Mouse (Mus musculus) midbrain, embryonic 15.5 days (tissue): ENCODE data around the gene Epha4. TPM values are rescaled to one million over a fixed set of nuclear protein-coding genes. Genes with fewer than 3 reads are reported as not detected.
A peak's percentile ranks its signal among the peaks of the same experiment; 100 is the strongest.

ENCODE experiments used
- ATAC-seq: fragments of 200-750 bp; cut with Nextera tagmentation; replicated peaks from 2 replicates; pipeline ENCODE4 v1.8.0; 2017; ENCODE audit warnings: moderate TSS enrichment
- H3K27ac ChIP-seq: fragments of 300-500 bp; sonication (generic); 2 replicates; pipeline ENCODE4 v1.5.1; 2015; ENCODE audit warnings: mild to moderate bottlenecking, inconsistent platforms
- H3K27me3 ChIP-seq: fragments of 300-500 bp; sonication (generic); replicated peaks from 2 replicates; pipeline ENCODE4 v1.6.1; 2015; ENCODE audit warnings: inconsistent platforms
- H3K36me3 ChIP-seq: fragments of 300-500 bp; sonication (generic); replicated peaks from 2 replicates; pipeline ENCODE4 v1.6.1; 2015; ENCODE audit warnings: inconsistent platforms
- H3K4me1 ChIP-seq: fragments of 300-500 bp; sonication (generic); 2 replicates; pipeline ENCODE4 v1.6.1; 2015; ENCODE audit warnings: inconsistent platforms
- H3K4me2 ChIP-seq: fragments of 300-500 bp; sonication (generic); 2 replicates; pipeline ENCODE4 v1.6.1; 2015; ENCODE audit warnings: inconsistent platforms, mild to moderate bottlenecking, moderate library complexity
- H3K4me3 ChIP-seq: fragments of 300-500 bp; sonication (generic); 2 replicates; pipeline ENCODE4 v1.5.1; 2015; ENCODE audit warnings: mild to moderate bottlenecking, inconsistent platforms
- H3K9ac ChIP-seq: fragments of 300-500 bp; sonication (generic); 2 replicates; pipeline ENCODE4 v1.6.1; 2015; ENCODE audit warnings: mild to moderate bottlenecking, inconsistent platforms
- H3K9me3 ChIP-seq: fragments of 300-500 bp; sonication (generic); 2 replicates; pipeline ENCODE4 v1.6.1; 2016; ENCODE audit warnings: inconsistent platforms
- WGBS: fragments of 180-500 bp; shearing (Covaris S2); methylation state at CpG from one replicate; pipeline ENCODE4 v1.1.7; 2015; ENCODE audit warnings: mixed read lengths; 5-methylcytosine and 5-hydroxymethylcytosine counted together
- polyA plus RNA-seq: library from polyadenylated mRNA; unstranded; fragments of >200 nt; fragmentation: Nextera tagmentation; extraction: Ambion mirVana; gene quantifications from 2 replicates; pipeline ENCODE4 v1.2.1, GENCODE M21; 2015

Gene Epha4
- polyA plus RNA-seq, 1 experiment from 2014 or later = 38.5 TPM

DNA sequence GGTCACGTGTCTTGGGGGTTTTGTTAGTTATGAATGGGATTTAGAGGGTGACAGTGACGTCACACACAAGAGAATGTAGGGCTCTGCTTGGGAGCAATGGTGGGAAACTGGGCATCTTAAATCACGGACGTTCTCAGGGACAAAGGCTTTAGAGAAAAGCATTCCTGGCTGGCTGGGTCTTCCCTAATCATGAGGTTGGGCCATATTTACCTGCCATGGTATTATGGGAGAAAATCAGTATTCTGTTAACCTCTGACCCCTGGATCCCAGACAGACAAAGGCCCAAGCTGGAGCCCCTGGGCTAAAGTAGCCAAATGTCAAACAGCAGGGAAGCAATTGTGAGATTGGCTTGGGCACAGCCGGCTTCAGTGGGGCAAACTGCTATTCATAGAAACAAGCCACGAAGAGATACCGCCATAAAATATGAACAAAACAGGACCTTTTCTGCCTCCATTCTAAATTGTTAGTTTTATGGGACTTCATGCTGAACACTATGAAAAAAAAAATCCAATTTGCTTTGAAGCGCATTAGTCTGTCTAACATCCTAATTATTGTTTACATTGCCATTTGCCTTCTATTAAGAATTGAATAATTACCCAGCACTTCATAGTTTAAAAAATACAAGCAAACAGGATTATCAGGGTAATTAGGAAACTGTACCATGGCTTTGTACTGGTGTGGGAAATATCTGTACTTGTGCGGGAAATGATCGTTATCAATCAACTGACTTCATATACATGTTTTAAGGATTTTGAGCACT lies 19.7 kb downstream of the Epha4 start:
- no peak overlapping the region for H3K9ac ChIP-seq
- no peaks in the 10 kb centered on the region for H3K9me3 ChIP-seq
- no peaks in the 10 kb centered on the region for H3K36me3 ChIP-seq
- no peaks in the 10 kb centered on the region for H3K27me3 ChIP-seq
- no peak for ATAC-seq
- H3K4me2 ChIP-seq = no peak overlapping the region
- no peak overlapping the region for H3K27ac ChIP-seq
- H3K4me1 ChIP-seq = peaks cover 45% of the 10 kb centered on the region
- 23% methylated on average over 10 of the region's 10 CpGs for WGBS
- H3K4me3 ChIP-seq = no peak overlapping the region

- H3K9me3 ChIP-seq = no peaks in the 10 kb centered on the region
- peak; percentile 29; the same call in 1 of the 2 replicates for ATAC-seq
- H3K4me3 ChIP-seq = no peak overlapping the region
- H3K27ac ChIP-seq = no peak overlapping the region
- WGBS = 14% methylated on average over 10 of the region's 10 CpGs
- H3K4me2 ChIP-seq = 0 out of 2 replicates have a peak overlapping the region, but pooled peaks have one; percentile 15
- H3K4me1 ChIP-seq = peaks cover 45% of the 10 kb centered on the region
- H3K36me3 ChIP-seq = no peaks in the 10 kb centered on the region
- no peak overlapping the region for H3K9ac ChIP-seq
- H3K27me3 ChIP-seq = no peaks in the 10 kb centered on the region
These were observed 20.9 kb downstream of the Epha4 start for GRCm38 (mm10) chr1:77493841-77494635.

GRCm38 (mm10) chr1:77490166-77490565 lies 24.7 kb downstream of the Epha4 start:
- no peak overlapping the region for H3K27ac ChIP-seq
- ATAC-seq = no peak
- no peak overlapping the region for H3K9ac ChIP-seq
- no peaks in the 10 kb centered on the region for H3K27me3 ChIP-seq
- H3K4me2 ChIP-seq = no peak overlapping the region
- H3K36me3 ChIP-seq = no peaks in the 10 kb centered on the region
- peaks cover 18% of the 10 kb centered on the region for H3K4me1 ChIP-seq
- no peaks in the 10 kb centered on the region for H3K9me3 ChIP-seq
- H3K4me3 ChIP-seq = no peak overlapping the region
- WGBS = 95% methylated on average over 6 of the region's 6 CpGs

- Histone ChIP-seq H3K9ac (no peak overlapping the region), H3K4me3 (no peak overlapping the region), H3K27ac (no peak overlapping the region), H3K9me3 (no peaks in the 10 kb centered on the region), H3K4me1 (peaks cover 14% of the 10 kb centered on the region), H3K36me3 (no peaks in the 10 kb centered on the region), H3K27me3 (no peaks in the 10 kb centered on the region), H3K4me2 (no peak overlapping the region)
- 89% methylated on average over 7 of the region's 7 CpGs for WGBS
- ATAC-seq = no peak
These were observed 25.5 kb downstream of the Epha4 start for GRCm38 (mm10) chr1:77489387-77489786.

DNA sequence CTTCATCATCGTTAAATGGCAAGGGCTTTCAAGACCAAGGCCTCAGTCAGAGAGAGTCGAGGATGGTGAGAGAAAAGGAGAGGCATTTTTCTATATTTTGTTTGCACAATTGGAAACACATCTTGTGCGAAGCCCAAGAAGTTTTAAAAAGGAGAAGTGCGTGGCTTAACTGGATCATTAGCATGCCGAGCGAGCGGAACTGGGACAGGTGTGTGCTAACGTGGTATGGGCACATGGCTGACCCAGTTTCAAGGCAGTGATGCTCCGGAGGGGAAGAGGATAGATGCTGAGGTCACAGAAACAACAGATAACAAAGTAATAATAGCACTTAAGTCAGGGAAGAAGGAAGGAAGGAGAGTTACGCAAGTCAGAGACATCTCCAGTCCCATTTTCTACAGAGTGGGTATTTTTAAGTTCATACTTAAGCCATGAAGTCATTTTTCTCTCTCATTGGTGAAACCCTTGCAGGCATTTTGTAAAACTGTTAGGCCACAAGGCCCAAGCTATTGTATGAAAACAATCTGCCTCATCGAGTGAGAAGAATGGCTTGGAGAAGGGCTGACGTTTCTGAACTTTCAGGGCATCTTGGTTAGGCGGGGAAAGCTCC lies 26.9 kb downstream of the Epha4 start:
- WGBS = 74% methylated on average over 13 of the region's 13 CpGs
- Histone ChIP-seq H3K9me3 (no peaks in the 10 kb centered on the region), H3K9ac (no peak overlapping the region), H3K27me3 (no peaks in the 10 kb centered on the region), H3K36me3 (no peaks in the 10 kb centered on the region), H3K4me3 (no peak overlapping the region), H3K4me2 (no peak overlapping the region), H3K4me1 (no peaks in the 10 kb centered on the region), H3K27ac (no peak overlapping the region)
- ATAC-seq = no peak

- no peaks in the 10 kb centered on the region for H3K36me3 ChIP-seq
- no peak overlapping the region for H3K4me3 ChIP-seq
- WGBS = 89% methylated on average over 6 of the region's 6 CpGs
- H3K4me1 ChIP-seq = no peaks in the 10 kb centered on the region
- no peak overlapping the region for H3K27ac ChIP-seq
- ATAC-seq = no peak
- no peaks in the 10 kb centered on the region for H3K27me3 ChIP-seq
- H3K9ac ChIP-seq = no peak overlapping the region
- H3K4me2 ChIP-seq = no peak overlapping the region
- no peaks in the 10 kb centered on the region for H3K9me3 ChIP-seq
These were observed 29.9 kb downstream of the Epha4 start for GRCm38 (mm10) chr1:77484766-77485596.

GRCm38 (mm10) chr1:77475808-77476413 lies 39.0 kb downstream of the Epha4 start:
- WGBS = 83% methylated on average over 3 of the region's 3 CpGs
- no peak overlapping the region for H3K9ac ChIP-seq
- no peak for ATAC-seq
- no peaks in the 10 kb centered on the region for H3K36me3 ChIP-seq
- no peaks in the 10 kb centered on the region for H3K27me3 ChIP-seq
- H3K4me2 ChIP-seq = no peak overlapping the region
- no peak overlapping the region for H3K4me3 ChIP-seq
- H3K27ac ChIP-seq = no peak overlapping the region
- peaks cover 7% of the 10 kb centered on the region for H3K4me1 ChIP-seq
- no peaks in the 10 kb centered on the region for H3K9me3 ChIP-seq

GRCm38 (mm10) chr1:77473446-77474376 lies 41.2 kb downstream of the Epha4 start:
- Histone ChIP-seq H3K9ac (no peak overlapping the region), H3K27me3 (no peaks in the 10 kb centered on the region), H3K4me2 (no peak overlapping the region), H3K4me3 (no peak overlapping the region), H3K36me3 (no peaks in the 10 kb centered on the region), H3K27ac (no peak overlapping the region), H3K4me1 (peaks cover 7% of the 10 kb centered on the region), H3K9me3 (no peaks in the 10 kb centered on the region)
- no peak for ATAC-seq
- 46% methylated on average over 12 of the region's 12 CpGs for WGBS

- ATAC-seq = no peak
- Histone ChIP-seq H3K27ac (no peak overlapping the region), H3K4me3 (no peak overlapping the region), H3K9me3 (no peaks in the 10 kb centered on the region), H3K4me1 (peaks cover 7% of the 10 kb centered on the region), H3K36me3 (no peaks in the 10 kb centered on the region), H3K27me3 (no peaks in the 10 kb centered on the region), H3K9ac (no peak overlapping the region), H3K4me2 (no peak overlapping the region)
- 52% methylated on average over 2 of the region's 2 CpGs for WGBS
These were observed 42.3 kb downstream of the Epha4 start for GRCm38 (mm10) chr1:77472566-77472965.

DNA sequence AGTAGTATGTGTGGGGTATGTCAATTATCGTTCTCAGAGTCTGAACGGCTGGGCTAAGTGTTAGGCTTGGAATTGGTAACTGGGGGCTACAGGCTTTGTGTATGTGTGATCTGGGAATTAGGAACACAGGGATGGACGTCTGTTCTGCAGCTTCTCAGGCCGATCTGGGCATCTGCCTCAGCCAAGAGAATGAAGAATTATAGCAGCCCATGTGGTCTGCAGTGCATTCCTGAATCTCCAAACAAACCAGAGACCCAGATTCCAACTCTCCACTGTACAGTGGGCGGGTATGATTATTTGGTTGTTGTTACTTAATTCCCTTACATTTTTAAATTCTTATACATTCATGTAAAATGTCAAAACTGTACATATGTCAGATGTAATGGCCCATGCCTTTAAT lies 43.4 kb downstream of the Epha4 start:
- no peak for ATAC-seq

GRCm38 (mm10) chr1:77471037-77471436 lies 43.9 kb downstream of the Epha4 start:
- H3K27me3 ChIP-seq = no peaks in the 10 kb centered on the region
- peaks cover 7% of the 10 kb centered on the region for H3K4me1 ChIP-seq
- H3K9me3 ChIP-seq = no peaks in the 10 kb centered on the region
- no peak overlapping the region for H3K4me3 ChIP-seq
- no peak overlapping the region for H3K27ac ChIP-seq
- H3K9ac ChIP-seq = no peak overlapping the region
- ATAC-seq = no peak
- no peak overlapping the region for H3K4me2 ChIP-seq
- WGBS = 61% methylated on average over 5 of the region's 5 CpGs
- H3K36me3 ChIP-seq = no peaks in the 10 kb centered on the region

More for the DNA sequence above, 43.4 kb downstream of the Epha4 start:
- Histone ChIP-seq H3K4me1 (peaks cover 7% of the 10 kb centered on the region), H3K4me3 (no peak overlapping the region), H3K4me2 (no peak overlapping the region), H3K36me3 (no peaks in the 10 kb centered on the region), H3K9me3 (no peaks in the 10 kb centered on the region), H3K9ac (no peak overlapping the region), H3K27me3 (no peaks in the 10 kb centered on the region), H3K27ac (no peak overlapping the region)
- WGBS = 62% methylated on average over 5 of the region's 5 CpGs
